Mouse (Mus musculus): ENCODE measurements around the gene Ivd.

- TF ChIP-seq CTCF (IDR thresholded peaks at IDR 0.05; ENCODE audit: extremely low read depth, insufficient read length, insufficient replicate concordance, low read depth, low read length) (no peak), POLR2A (IDR thresholded peaks at IDR 0.05; ENCODE audit: low read depth, low read length) (peak; percentile 77; the same call in 1 of the 2 replicates)
These were observed at the start of gene Ivd for GRCm38 (mm10) chr2:118861454-118862339.

Measured in small intestine, adult 2 months (tissue).